Mouse (Mus musculus) lung, adult 18-20 months (tissue): ENCODE measurements at regions not wholly inside any gene's neighbourhood (a gene's known extent, or its start where the extent isn't known, plus 50 kb on each side); places are given as distances from the start of the nearest gene placed in this dataset.
A peak's percentile ranks its signal among the peaks of the same experiment; 100 is the strongest.

ENCODE experiments used
- DNase-seq, 2 experiments: peaks; one replicate each; pipeline ENCODE4 v3.0.0; 2022; ENCODE audit warnings: mixed read lengths in 2 of 2

DNA sequence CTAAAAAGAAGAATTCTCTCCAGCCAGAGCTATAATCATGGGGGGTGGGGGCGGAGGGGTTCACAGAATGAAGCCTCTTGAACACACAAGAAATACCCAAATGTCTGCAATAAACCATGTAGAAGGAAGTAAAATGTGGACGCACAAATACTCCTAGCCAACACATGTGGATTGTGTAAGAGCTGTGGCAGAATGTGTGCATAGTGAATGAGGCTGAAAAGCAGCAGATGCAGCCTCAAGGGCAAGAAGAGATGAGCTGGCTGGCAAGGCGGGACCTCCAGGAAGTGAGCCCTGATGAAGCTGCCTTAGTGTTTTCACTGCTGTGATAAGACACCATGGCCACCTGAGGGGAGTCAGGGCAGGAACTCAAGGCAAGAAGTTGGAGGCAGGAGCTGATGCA is 53.3 kb upstream of the Arhgap28 start:
- DNase-seq, result no peak

GRCm38 (mm10) chr17:68060455-68060854 is 56.5 kb upstream of the Arhgap28 start:
- DNase-seq, result no peak

GRCm38 (mm10) chr17:68065751-68066150 is 61.8 kb upstream of the Arhgap28 start:
- DNase-seq, result peak; percentile 5

- no peak for DNase-seq
Measured at GRCm38 (mm10) chr17:68066204-68066603, 62.3 kb upstream of the Arhgap28 start.

DNA sequence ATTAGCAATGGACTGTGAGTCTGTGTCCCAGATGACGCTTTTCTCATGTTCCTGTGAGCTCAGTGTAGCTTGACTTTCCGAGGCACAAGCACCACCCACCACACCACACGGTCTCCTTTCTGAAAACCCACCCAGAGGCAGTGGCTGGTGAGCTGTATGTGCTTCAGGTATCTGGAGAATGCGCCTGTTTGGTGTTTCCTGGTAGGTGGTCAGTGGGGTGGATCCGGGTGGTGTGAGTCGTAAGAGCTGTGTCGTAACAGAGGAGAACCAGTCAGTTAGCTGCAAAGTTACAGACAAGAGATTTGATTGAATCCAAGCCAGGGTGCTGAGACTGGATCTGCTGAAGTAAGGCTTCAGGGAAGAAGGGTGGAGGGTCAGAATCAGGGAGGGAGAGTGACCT is 65.1 kb upstream of the Arhgap28 start:
- DNase-seq, result no peak

DNA sequence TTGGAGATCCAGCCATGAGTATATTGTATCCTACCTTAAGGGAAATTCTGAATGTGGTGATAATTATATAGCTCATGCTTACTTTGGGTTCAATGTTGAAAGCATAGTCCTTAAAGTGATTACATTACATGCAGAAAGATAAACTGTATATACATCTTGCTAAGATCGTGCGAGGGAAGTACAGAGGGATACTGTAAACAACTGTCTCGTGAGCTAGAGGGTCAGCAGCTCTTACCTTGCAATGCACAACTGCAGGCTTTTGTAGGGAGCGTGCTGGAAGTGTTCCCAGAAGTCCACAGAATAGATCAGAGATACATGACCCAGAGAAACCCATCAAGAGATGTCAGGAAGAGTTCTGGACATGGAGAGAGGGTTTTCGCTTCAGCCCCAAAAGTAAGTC is 65.6 kb upstream of the Arhgap28 start:
- DNase-seq, result no peak

GRCm38 (mm10) chr17:68071472-68071871 is 67.6 kb upstream of the Arhgap28 start:
- DNase-seq, result no peak

- DNase-seq, result no peak
Measured at GRCm38 (mm10) chr17:68075712-68076111, 71.8 kb upstream of the Arhgap28 start.

GRCm38 (mm10) chr17:68078709-68079108 is 74.8 kb upstream of the Arhgap28 start:
- DNase-seq, result no peak

- DNase-seq, result no peak
Measured at GRCm38 (mm10) chr17:68084446-68084845, 80.5 kb upstream of the Arhgap28 start.

DNA sequence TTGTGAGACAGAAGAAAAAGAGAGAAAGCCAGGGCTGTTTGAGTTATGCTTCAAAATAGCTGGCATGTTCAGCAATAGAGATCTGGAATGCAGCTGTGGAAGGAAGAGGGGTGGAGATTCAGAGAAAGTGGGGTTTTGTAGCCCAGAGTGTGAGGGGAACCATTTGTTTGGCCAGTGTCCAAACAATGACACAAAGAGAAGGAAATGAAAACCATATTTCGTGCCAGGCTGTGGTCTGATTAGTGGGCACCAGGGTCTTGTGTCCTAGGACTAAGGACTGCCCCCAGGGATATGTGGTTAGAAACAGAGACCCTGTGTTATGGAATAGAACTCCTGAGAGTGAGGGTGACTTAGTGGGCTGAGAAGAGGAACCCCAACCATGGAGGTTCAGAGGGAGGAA is 83.2 kb upstream of the Arhgap28 start:
- no peak for DNase-seq

DNA sequence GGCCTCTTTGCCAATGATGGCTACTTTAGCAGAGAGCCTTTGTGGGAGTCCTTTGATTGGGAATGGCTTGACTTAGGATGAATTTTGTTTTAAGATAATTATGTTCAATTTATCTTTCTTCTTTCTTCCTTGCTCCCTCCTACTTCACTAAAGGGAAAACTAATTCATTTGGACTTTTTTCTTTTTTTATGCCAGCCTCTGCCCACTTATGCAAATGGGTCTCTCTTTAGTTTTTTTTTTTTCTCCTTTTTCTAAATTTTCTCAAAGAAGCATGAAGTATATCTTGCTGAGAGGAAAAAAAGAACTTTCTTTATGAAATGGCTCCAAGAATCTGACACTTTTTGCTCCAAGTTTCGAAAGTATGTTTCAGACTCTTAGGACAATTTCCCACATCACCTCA is 85.3 kb upstream of the Arhgap28 start:
- no peak for DNase-seq

DNA sequence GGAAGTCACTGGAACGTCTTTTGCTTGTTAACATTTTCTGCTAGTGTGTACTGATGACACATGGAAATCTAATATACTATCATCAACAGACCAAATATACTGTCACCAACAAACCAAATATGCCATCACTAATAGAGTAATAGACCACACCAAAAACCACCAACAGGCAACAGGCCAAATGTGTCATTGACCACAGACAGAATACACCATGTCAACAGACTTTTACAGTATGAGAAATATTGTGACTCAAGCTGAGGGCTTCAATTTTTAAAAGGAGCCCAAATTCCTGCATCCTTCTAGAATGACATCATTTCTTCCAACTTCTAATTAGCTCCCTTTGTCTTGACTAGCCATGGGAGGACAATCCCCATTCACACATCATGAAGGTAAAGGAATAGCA is 85.9 kb upstream of the Arhgap28 start:
- DNase-seq, result no peak

DNA sequence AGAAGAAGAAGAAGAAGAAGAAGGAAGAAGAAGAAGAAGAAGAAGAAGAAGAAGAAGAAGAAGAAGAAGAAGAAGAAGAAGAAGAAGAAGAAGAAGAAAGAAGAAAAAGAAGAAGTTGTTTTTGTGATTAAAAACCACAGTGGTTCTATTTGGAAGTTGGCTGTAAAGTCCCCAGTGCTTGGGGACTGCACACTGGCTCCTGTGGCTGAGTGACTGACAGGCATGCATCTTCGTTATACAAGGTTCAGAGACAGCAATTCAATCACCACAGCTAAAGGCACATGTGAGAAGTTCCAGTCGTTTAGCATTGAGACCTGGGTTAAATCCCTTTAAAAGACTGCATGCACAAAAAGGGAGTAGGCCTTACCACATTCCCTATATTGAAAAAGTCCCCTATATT is 93.1 kb upstream of the Arhgap28 start:
- no peak for DNase-seq

GRCm38 (mm10) chr17:68097436-68097835 is 93.5 kb upstream of the Arhgap28 start:
- DNase-seq, result no peak

- no peak for DNase-seq
Measured at GRCm38 (mm10) chr17:68100093-68100492, 96.2 kb upstream of the Arhgap28 start.

GRCm38 (mm10) chr17:68103346-68103745 is 99.4 kb upstream of the Arhgap28 start:
- peak in 1 of 2 experiments; percentile 20 for DNase-seq

DNA sequence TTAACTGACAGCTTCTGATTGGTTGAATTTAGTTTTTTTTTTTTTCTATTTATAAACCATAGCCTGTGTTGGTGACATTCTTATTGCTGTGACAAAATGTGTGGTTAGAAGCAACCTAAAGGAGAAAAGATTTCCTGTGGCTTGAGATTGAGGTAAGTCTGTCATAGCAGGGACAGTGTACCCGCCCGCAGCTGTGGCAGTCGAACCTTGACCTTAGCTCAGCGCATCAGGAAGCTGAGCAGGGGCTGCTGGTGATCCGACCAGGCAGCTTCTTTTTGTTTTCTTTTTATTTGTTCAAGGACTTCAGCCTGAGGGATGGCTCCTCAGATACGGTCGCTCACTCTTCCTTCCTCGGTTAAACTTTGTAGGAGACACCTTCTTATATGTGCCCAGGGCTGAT is 102.4 kb upstream of the Arhgap28 start:
- no peak for DNase-seq

- no peak for DNase-seq
Measured at GRCm38 (mm10) chr17:68107875-68108274, 104.0 kb upstream of the Arhgap28 start.

DNA sequence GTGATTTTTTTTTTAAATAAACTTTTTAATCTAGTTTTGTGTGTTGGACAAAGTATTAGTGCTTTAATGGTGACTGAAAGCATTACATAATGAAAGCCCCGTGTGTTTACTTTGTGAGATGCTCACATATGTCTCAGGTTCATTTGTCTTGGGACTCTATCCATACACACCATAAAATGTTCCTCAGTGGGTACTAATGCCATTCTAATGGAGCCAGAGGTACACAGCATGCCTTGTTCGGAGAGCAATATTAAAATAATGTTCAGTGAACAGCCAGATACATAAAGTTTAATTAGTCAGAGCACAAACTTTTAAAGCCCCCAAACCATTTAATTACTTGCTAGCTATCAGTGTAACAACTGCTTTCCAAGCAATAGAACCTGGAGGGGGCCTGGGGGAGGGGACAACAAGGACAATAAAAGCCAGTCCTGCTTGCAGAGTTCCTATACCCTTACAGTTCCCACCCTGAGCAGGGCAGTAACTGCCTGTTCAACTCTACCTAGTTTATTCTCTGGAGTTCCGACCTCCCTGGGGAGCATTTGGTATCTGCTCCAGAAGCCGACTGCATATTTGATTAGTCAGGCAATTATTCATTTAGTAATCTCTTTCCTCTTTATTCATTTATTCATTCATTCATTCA is 108.0 kb upstream of the Arhgap28 start:
- DNase-seq, result no peak

DNA sequence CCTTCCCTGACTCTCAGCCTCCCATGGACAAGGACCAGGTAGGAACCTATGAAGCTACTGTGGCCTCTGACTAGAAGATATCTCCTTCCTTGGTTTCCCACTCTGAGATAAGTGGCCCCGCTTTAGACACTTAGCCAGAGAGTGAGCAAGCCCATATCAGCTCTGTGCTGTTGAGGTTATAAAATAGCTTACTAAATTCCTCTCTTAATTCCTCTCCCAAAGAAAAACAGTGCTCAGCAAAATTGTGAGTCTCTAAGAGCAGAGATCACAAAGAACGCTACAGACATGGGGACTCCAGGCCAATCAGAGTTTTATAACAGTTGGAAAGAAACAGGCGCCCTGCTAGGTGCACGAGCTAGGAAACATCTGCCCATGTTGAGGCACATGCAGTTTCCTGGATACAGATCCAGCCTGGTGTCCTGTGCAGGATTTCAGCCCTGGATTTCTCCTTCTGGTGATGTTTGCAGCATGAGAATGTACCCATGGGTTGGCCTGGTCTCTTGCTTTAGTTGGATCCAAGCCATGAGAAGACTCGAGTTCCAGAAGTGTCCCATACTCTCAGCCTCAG is 108.9 kb upstream of the Arhgap28 start:
- peak; percentile 11 to 21 for DNase-seq

DNA sequence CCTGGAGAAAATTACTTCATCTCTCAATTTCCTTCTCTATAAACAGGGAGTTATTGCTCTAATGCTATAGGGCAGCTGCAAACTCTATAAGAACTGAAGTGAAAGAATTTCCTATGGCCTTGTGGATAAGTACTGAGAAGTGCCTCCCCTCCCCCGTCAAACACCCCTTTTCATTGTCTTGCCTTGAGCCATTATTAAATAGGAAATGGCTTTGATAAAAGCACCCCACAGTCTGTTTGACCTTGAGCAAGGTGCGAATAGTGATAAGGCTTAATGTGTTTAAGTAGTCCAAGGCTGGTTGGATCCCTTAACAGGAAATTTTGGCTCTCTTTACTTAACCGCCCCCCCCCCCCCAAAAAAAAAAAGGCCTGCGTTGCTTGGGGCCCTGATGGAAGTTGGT is 111.7 kb upstream of the Arhgap28 start:
- DNase-seq, result no peak

DNA sequence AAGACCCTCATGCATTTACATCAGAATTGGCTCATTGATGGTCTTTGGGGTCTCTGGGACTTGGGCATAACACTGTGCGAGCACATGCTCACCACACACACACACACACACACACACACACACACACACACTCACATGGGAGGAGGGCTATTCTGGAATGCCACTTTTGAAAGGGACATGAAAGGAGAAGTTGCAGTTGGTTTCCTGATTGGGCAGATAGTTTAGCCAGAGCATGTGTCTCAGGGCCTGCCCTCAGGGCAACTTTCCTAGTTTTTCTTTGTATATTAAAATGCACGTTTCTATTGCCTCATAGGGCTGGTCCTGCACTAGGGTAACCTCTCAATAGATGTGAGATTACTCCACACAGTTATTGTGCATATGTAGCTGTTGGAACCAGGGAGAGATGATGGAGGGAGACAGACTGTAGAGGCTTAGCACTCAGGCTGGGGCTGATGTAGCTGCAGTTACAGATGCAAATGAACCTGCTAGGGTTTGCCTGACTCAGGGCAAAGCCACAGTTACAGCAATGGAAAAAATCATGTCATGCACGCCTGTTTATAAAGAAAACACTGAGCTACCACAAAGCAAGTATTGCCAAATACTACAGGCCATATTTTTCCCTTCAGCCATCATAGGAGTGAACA is 115.3 kb upstream of the Arhgap28 start:
- no peak for DNase-seq

DNA sequence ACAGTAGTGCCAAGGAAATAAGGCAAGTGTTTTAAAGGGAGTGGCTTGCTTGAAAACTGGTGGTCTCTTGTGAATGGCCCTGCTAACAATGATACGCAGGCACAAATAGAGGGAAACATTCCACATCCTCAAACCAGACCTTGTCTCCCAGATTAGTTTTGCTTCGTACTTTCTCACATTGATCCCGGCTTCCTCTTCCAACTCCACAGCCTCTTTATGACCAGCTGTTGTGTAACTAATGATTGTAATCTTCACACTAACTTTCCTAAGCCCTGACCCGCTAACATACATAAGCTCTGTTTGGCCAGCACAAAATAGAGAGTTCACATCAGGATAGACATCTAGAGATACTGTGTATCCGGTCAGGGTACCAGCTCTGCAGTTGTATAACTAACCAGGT is 116.3 kb upstream of the Arhgap28 start:
- DNase-seq, result no peak

DNA sequence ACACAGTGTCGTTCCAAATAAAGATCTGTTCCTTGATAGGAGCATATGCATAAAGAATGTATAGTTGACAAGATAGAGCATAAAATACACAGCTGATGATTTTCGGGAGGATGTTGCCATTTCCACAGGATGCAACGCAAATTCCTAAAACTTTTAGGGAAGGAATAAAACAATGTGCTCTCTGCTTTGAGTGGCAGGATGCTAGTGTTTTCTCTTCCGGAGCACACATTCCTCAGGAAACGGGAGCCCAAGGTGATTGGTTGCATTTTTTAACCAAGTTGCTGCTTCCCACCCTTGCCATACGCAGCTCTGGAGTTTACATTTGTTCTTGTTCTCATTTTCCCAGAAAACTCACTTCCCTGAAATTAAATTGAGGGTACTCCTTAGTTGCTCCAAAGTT is 116.8 kb upstream of the Arhgap28 start:
- DNase-seq, result no peak
